Mouse (Mus musculus): ENCODE results near the gene Nectin3. TPM values are rescaled to one million over a fixed set of nuclear protein-coding genes. Genes with fewer than 3 reads are reported as not detected.

Nectin3 gene
- total and polyA plus RNA-seq, 3 experiments, result not detected

- H3K79me2 ChIP-seq (ENCODE audit: control insufficient read depth, insufficient read depth, low read length, poor library complexity), result no peaks in the 10 kb centered on the region
- no peaks in the 10 kb centered on the region for H3K9me3 ChIP-seq (replicated peaks; ENCODE audit: insufficient read depth, low read length)
- H3K27ac ChIP-seq (ENCODE audit: control insufficient read depth, low read depth, low read length), result no peak overlapping the region
- H3K9ac ChIP-seq (ENCODE audit: control insufficient read depth, low read depth, low read length, poor library complexity, severe bottlenecking), result no peak overlapping the region
- no peaks in the 10 kb centered on the region for H3K4me1 ChIP-seq (ENCODE audit: control insufficient read depth in 1 of 2, insufficient read depth in 2 of 2, low read length in 2 of 2)
- H3K4me3 ChIP-seq (ENCODE audit: control insufficient read depth in 1 of 2, insufficient read depth in 1 of 2, low read depth in 2 of 2, low read length in 2 of 2), result no peak overlapping the region
- TF ChIP-seq NRF1 (IDR thresholded peaks at IDR 0.05; ENCODE audit: insufficient read depth, low read depth, low read length, poor library complexity, severe bottlenecking) (no peak), RCOR1 (IDR thresholded peaks at IDR 0.05; ENCODE audit: low read depth, low read length) (no peak), GATA1 (IDR thresholded peaks at IDR 0.05; ENCODE audit: low read depth, low read length) (no peak), MEF2A (IDR thresholded peaks at IDR 0.05; ENCODE audit: extremely low read depth, insufficient replicate concordance, low read depth, low read length, poor library complexity, severe bottlenecking) (no peak), MAZ (IDR thresholded peaks at IDR 0.05; ENCODE audit: low read depth, low read length) (no peak), MXI1 (IDR thresholded peaks at IDR 0.05; ENCODE audit: low read depth, low read length) (no peak), HCFC1 (IDR thresholded peaks at IDR 0.05; ENCODE audit: low read depth, low read length) (no peak), ELF1 (IDR thresholded peaks at IDR 0.05; ENCODE audit: low read depth, low read length) (no peak), CHD2 (IDR thresholded peaks at IDR 0.05; ENCODE audit: low read length) (no peak), POLR2A (IDR thresholded peaks at IDR 0.05; ENCODE audit: control insufficient read depth in 1 of 2, insufficient read depth in 1 of 2, low read depth in 1 of 2, low read length in 2 of 2, poor library complexity in 1 of 2) (no peak), ZMIZ1 (IDR thresholded peaks at IDR 0.05; ENCODE audit: low read depth, low read length) (no peak), CTCF (IDR thresholded peaks at IDR 0.05 in 2 of 3, conservative IDR thresholded peaks at IDR 0.05 in 1 of 3; ENCODE audit: control insufficient read depth in 1 of 3, insufficient read depth in 1 of 3, low read depth in 2 of 3, low read length in 3 of 3, poor library complexity in 1 of 3, severe bottlenecking in 1 of 3) (no peak), NELFE (IDR thresholded peaks at IDR 0.05; ENCODE audit: low read depth, low read length) (no peak), MYB (IDR thresholded peaks at IDR 0.05; ENCODE audit: low read depth, low read length) (no peak), EP300 (IDR thresholded peaks at IDR 0.05; ENCODE audit: low read depth in 1 of 2, low read length in 2 of 2) (no peak), ZNF384 (IDR thresholded peaks at IDR 0.05; ENCODE audit: low read depth, low read length) (no peak), USF1 (IDR thresholded peaks at IDR 0.05; ENCODE audit: low read depth, low read length) (no peak), TAL1 (IDR thresholded peaks at IDR 0.05; ENCODE audit: low read length) (no peak), BHLHE40 (IDR thresholded peaks at IDR 0.05; ENCODE audit: borderline replicate concordance, low read depth, low read length) (no peak)
- H3K27me3 ChIP-seq (ENCODE audit: control insufficient read depth in 1 of 2, insufficient read depth in 2 of 2, low read length in 2 of 2), result no peaks in the 10 kb centered on the region
- H3K36me3 ChIP-seq (ENCODE audit: control insufficient read depth in 1 of 2, insufficient read depth in 2 of 2, low read length in 2 of 2), result no peaks in the 10 kb centered on the region
- no peak for DNase-seq (ENCODE audit: low read depth, low spot score)
These were observed 82.1 kb downstream of the Nectin3 start for GRCm38 (mm10) chr16:46416177-46416576.

GRCm38 (mm10) chr16:46410739-46411057 is 87.6 kb downstream of the Nectin3 start:
- no peak for DNase-seq (ENCODE audit: low read depth, low spot score)
- Histone ChIP-seq H3K79me2 (ENCODE audit: control insufficient read depth, insufficient read depth, low read length, poor library complexity) (no peaks in the 10 kb centered on the region), H3K36me3 (ENCODE audit: control insufficient read depth in 1 of 2, insufficient read depth in 2 of 2, low read length in 2 of 2) (no peaks in the 10 kb centered on the region), H3K27me3 (ENCODE audit: control insufficient read depth in 1 of 2, insufficient read depth in 2 of 2, low read length in 2 of 2) (no peaks in the 10 kb centered on the region), H3K9me3 (replicated peaks; ENCODE audit: insufficient read depth, low read length) (no peaks in the 10 kb centered on the region), H3K4me3 (ENCODE audit: control insufficient read depth in 1 of 2, insufficient read depth in 1 of 2, low read depth in 2 of 2, low read length in 2 of 2) (no peak overlapping the region), H3K4me1 (ENCODE audit: control insufficient read depth in 1 of 2, insufficient read depth in 2 of 2, low read length in 2 of 2) (no peaks in the 10 kb centered on the region), H3K9ac (ENCODE audit: control insufficient read depth, low read depth, low read length, poor library complexity, severe bottlenecking) (no peak overlapping the region), H3K27ac (ENCODE audit: control insufficient read depth, low read depth, low read length) (no peak overlapping the region)
- TF ChIP-seq ELF1 (IDR thresholded peaks at IDR 0.05; ENCODE audit: low read depth, low read length), result no peak
- TF ChIP-seq JUND (IDR thresholded peaks at IDR 0.05; ENCODE audit: low read depth, low read length), result no peak
- TF ChIP-seq POLR2AphosphoS5 (IDR thresholded peaks at IDR 0.05; ENCODE audit: borderline replicate concordance, low read depth, low read length), result no peak
- no peak for TF ChIP-seq TAL1 (IDR thresholded peaks at IDR 0.05; ENCODE audit: low read length)
- no peak for TF ChIP-seq NELFE (IDR thresholded peaks at IDR 0.05; ENCODE audit: low read depth, low read length)
- TF ChIP-seq GABPA (IDR thresholded peaks at IDR 0.05; ENCODE audit: low read depth, low read length), result no peak
- TF ChIP-seq E2F4 (IDR thresholded peaks at IDR 0.05; ENCODE audit: borderline replicate concordance, low read depth, low read length), result no peak
- TF ChIP-seq SMC3 (IDR thresholded peaks at IDR 0.05; ENCODE audit: low read depth, low read length), result no peak
- no peak for TF ChIP-seq UBTF (IDR thresholded peaks at IDR 0.05; ENCODE audit: borderline replicate concordance, insufficient read depth, low read depth, low read length)
- TF ChIP-seq MAFK (IDR thresholded peaks at IDR 0.05; ENCODE audit: borderline replicate concordance, low read depth, low read length), result no peak
